18 mouse cellular contexts compared by ENCODE assay signal in the genomic region with DNA sequence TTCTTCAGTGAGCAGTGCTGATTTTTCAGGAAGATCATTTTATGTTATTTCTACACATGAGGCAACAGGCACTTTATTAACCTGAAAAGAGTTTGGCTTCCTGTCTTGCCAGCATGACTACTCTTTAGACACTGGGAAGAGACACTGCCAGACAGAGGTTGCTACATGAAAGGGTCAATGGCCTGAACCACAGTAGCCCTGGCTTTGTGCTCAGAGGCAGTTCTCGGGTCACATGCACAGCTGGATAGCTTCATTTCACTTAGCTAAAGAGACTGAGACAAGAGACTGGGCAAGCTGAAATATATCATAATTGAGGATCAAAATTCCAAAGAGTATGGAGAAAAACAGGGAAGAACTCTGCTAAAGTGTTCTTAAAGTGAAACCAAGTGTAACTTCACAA.
DNase-seq lines count a peak whose midpoint lies in the region; ATAC-seq and TF ChIP-seq lines count a peak whose summit lies in the region.
"Had no signal": no experiment of that assay in that cellular context is flagged by ENCODE, and none has a peak within 500 bp of the region (broad histone marks: within the 10 kb centered on the region; RNA-seq: fewer than 3 reads in every experiment).

No protein-coding gene starts in this region.

- no peak overlapping the region for H3K9ac ChIP-seq in intestine, postnatal 0 days (ENCODE audit: low read depth, low read length)
- H3K9ac ChIP-seq in intestine, embryonic 15.5 days = no peak overlapping the region
- no peak overlapping the region for H3K9ac ChIP-seq in liver, embryonic 16.5 days (ENCODE audit: low read depth, low read length)
- no peak overlapping the region for H3K9ac ChIP-seq in liver, embryonic 11.5 days (ENCODE audit: low read depth, low read length)
- H3K9ac ChIP-seq in forebrain, embryonic 15.5 days (replicated peaks) = no peak overlapping the region
- H3K9ac ChIP-seq: embryonic facial prominence, embryonic 12.5 days; heart, embryonic 12.5 days; hindbrain, embryonic 14.5 days had no signal

- H3K27me3 ChIP-seq in intestine, postnatal 0 days (replicated peaks; ENCODE audit: control insufficient read depth, insufficient read depth, low read length) = no peaks in the 10 kb centered on the region
- H3K27me3 ChIP-seq in intestine, embryonic 15.5 days (replicated peaks) = no peaks in the 10 kb centered on the region
- H3K27me3 ChIP-seq in liver, embryonic 16.5 days (ENCODE audit: control insufficient read depth, insufficient read depth, low read depth, low read length) = no peaks in the 10 kb centered on the region
- H3K27me3 ChIP-seq in liver, embryonic 11.5 days (replicated peaks; ENCODE audit: control insufficient read depth, insufficient read depth, low read length) = no peaks in the 10 kb centered on the region
- H3K27me3 ChIP-seq in forebrain, embryonic 15.5 days = no peaks in the 10 kb centered on the region
- H3K27me3 ChIP-seq: embryonic facial prominence, embryonic 12.5 days had no signal

- no peak for DNase-seq in liver, embryonic 11.5 days (ENCODE audit: low spot score)
- peak; percentile 37 for DNase-seq in lung, postnatal 36 days
- DNase-seq in lung, postnatal 14 days = no peak
- DNase-seq: adrenal gland, postnatal 36 days; cerebellum, adult 11-12 months; cerebellum, adult 9-10 months; cerebellum, postnatal 25 days; gastrocnemius, postnatal 10 days had no signal

- peak overlapping the region; percentile 62; the same call in 1 of the 2 replicates for H3K27ac ChIP-seq in intestine, postnatal 0 days (ENCODE audit: low read depth, low read length)
- H3K27ac ChIP-seq in intestine, embryonic 15.5 days = no peak overlapping the region
- no peak overlapping the region for H3K27ac ChIP-seq in liver, embryonic 16.5 days (ENCODE audit: low read length)
- H3K27ac ChIP-seq in liver, embryonic 11.5 days (ENCODE audit: low read depth, low read length) = no peak overlapping the region
- H3K27ac ChIP-seq in forebrain, embryonic 15.5 days (replicated peaks) = no peak overlapping the region
- H3K27ac ChIP-seq: embryonic facial prominence, embryonic 12.5 days; hindbrain, embryonic 10.5 days; hindbrain, embryonic 14.5 days had no signal

- no peaks in the 10 kb centered on the region for H3K36me3 ChIP-seq in intestine, postnatal 0 days (ENCODE audit: control insufficient read depth, insufficient read depth)
- H3K36me3 ChIP-seq in intestine, embryonic 15.5 days = no peaks in the 10 kb centered on the region
- H3K36me3 ChIP-seq in liver, embryonic 16.5 days (ENCODE audit: control insufficient read depth, insufficient read depth) = no peaks in the 10 kb centered on the region
- H3K36me3 ChIP-seq in liver, embryonic 11.5 days (ENCODE audit: control insufficient read depth, insufficient read depth, low read length) = no peaks in the 10 kb centered on the region
- H3K36me3 ChIP-seq in forebrain, embryonic 15.5 days = no peaks in the 10 kb centered on the region
- H3K36me3 ChIP-seq: embryonic facial prominence, embryonic 12.5 days; heart, embryonic 12.5 days; hindbrain, embryonic 10.5 days had no signal

- no peak overlapping the region for H3K4me2 ChIP-seq in intestine, postnatal 0 days (replicated peaks; ENCODE audit: low read depth)
- H3K4me2 ChIP-seq in intestine, embryonic 15.5 days (replicated peaks) = no peak overlapping the region
- H3K4me2 ChIP-seq in liver, embryonic 16.5 days (ENCODE audit: low read depth, low read length) = no peak overlapping the region
- no peak overlapping the region for H3K4me2 ChIP-seq in liver, embryonic 11.5 days
- H3K4me2 ChIP-seq in forebrain, embryonic 15.5 days (replicated peaks) = no peak overlapping the region
- H3K4me2 ChIP-seq: embryonic facial prominence, embryonic 12.5 days; heart, embryonic 12.5 days; hindbrain, embryonic 14.5 days had no signal

- 34% methylated on average over 1 of the region's 1 CpGs for WGBS in intestine, postnatal 0 days
- 44% methylated on average over 1 of the region's 1 CpGs for WGBS in intestine, embryonic 15.5 days
- 48% methylated on average over 1 of the region's 1 CpGs for WGBS in liver, embryonic 16.5 days (ENCODE audit: insufficient replicate concordance)
- 54% methylated on average over 1 of the region's 1 CpGs for WGBS in liver, embryonic 11.5 days
- 38% methylated on average over 1 of the region's 1 CpGs for WGBS in forebrain, embryonic 15.5 days

- H3K4me3 ChIP-seq in intestine, postnatal 0 days (ENCODE audit: low read depth, low read length) = no peak overlapping the region
- no peak overlapping the region for H3K4me3 ChIP-seq in intestine, embryonic 15.5 days (replicated peaks)
- H3K4me3 ChIP-seq in liver, embryonic 16.5 days (ENCODE audit: low read depth, low read length) = no peak overlapping the region
- H3K4me3 ChIP-seq in liver, embryonic 11.5 days (ENCODE audit: low read depth, low read length) = no peak overlapping the region
- H3K4me3 ChIP-seq in forebrain, embryonic 15.5 days = no peak overlapping the region
- H3K4me3 ChIP-seq: embryonic facial prominence, embryonic 12.5 days; heart, embryonic 12.5 days; hindbrain, embryonic 10.5 days had no signal

- no peak for ATAC-seq in intestine, postnatal 0 days
- no peak for ATAC-seq in intestine, embryonic 15.5 days
- ATAC-seq in liver, embryonic 16.5 days (ENCODE audit: low read depth) = 0 out of 2 replicates have a peak, but pooled peaks have one; percentile 50
- ATAC-seq in liver, embryonic 11.5 days (replicated peaks; ENCODE audit: low FRiP score) = no peak
- ATAC-seq in granulocyte monocyte progenitor cell, adult 5-6 weeks (replicated peaks; ENCODE audit: poor library complexity, severe bottlenecking) = 0 out of 2 replicates have a peak, but pooled peaks have one; percentile 15
- no peak for ATAC-seq in forebrain, embryonic 15.5 days (replicated peaks)
- ATAC-seq: forebrain, embryonic 16.5 days had no signal

- TF ChIP-seq CTCF in intestine, postnatal 0 days (IDR thresholded peaks at IDR 0.05; ENCODE audit: low read depth) = no peak

- H3K9me3 ChIP-seq in intestine, postnatal 0 days (ENCODE audit: control insufficient read depth) = no peaks in the 10 kb centered on the region
- H3K9me3 ChIP-seq in intestine, embryonic 15.5 days = no peaks in the 10 kb centered on the region
- no peaks in the 10 kb centered on the region for H3K9me3 ChIP-seq in liver, embryonic 16.5 days (replicated peaks; ENCODE audit: control insufficient read depth, low read length)
- H3K9me3 ChIP-seq in liver, embryonic 11.5 days (ENCODE audit: control insufficient read depth, low read length) = no peaks in the 10 kb centered on the region
- H3K9me3 ChIP-seq in forebrain, embryonic 15.5 days = no peaks in the 10 kb centered on the region
- H3K9me3 ChIP-seq: embryonic facial prominence, embryonic 12.5 days; heart, embryonic 12.5 days; hindbrain, embryonic 10.5 days had no signal

- H3K4me1 ChIP-seq in intestine, postnatal 0 days (replicated peaks; ENCODE audit: control insufficient read depth, insufficient read depth, low read length) = peaks cover 19% of the 10 kb centered on the region
- H3K4me1 ChIP-seq in intestine, embryonic 15.5 days (replicated peaks) = peaks cover 25% of the 10 kb centered on the region
- peaks cover 4% of the 10 kb centered on the region for H3K4me1 ChIP-seq in liver, embryonic 16.5 days (ENCODE audit: control insufficient read depth, low read depth, low read length)
- H3K4me1 ChIP-seq in liver, embryonic 11.5 days (replicated peaks; ENCODE audit: control insufficient read depth, insufficient read depth, low read length) = 0 out of 2 replicates have a peak, but pooled peaks cover 2% of the 10 kb centered on the region
- peaks cover 11% of the 10 kb centered on the region for H3K4me1 ChIP-seq in forebrain, embryonic 15.5 days

Comparison
In these comparisons a context has a peak if more than half of its experiments do, and no peak if none do; other contexts are left out.
1. ATAC-seq: peak in liver, embryonic 16.5 days (single experiment) and granulocyte monocyte progenitor cell, adult 5-6 weeks (single experiment); none in intestine, postnatal 0 days (single experiment), intestine, embryonic 15.5 days (single experiment), liver, embryonic 11.5 days (single experiment) and forebrain, embryonic 15.5 days (single experiment).